Mouse (Mus musculus): ENCODE data around the gene Ttc9c.

GRCm38 (mm10) chr19:8820424-8820956 is 1.4 kb upstream of the Ttc9c start:
- TF ChIP-seq CTCF (IDR thresholded peaks at IDR 0.05; ENCODE audit: extremely low read depth, insufficient read depth, insufficient read length, insufficient replicate concordance) (no peak), POLR2A (IDR thresholded peaks at IDR 0.05; ENCODE audit: low read depth, low read length) (no peak)

All from spleen, adult 2 months (tissue).